Mouse (Mus musculus) small intestine, adult 2 months (tissue): ENCODE results near the gene Zpr1.

Experiments
- CTCF ChIP-seq: fragments of 200-500 bp; IDR thresholded peaks from 2 replicates; pipeline ENCODE4 v1.5.1; 2012; ENCODE audit warnings: low read depth, mild to moderate bottlenecking, control low read depth, inconsistent platforms, low read length, moderate library complexity, mixed read lengths; ENCODE audit not compliant: insufficient replicate concordance, insufficient read length; ENCODE audit errors: extremely low read depth
- POLR2A ChIP-seq: fragments of 200-500 bp; IDR thresholded peaks from 2 replicates; pipeline ENCODE4 v1.6.1; 2012; ENCODE audit warnings: low read depth, mild to moderate bottlenecking, control low read depth, inconsistent platforms, low read length, moderate library complexity

GRCm38 (mm10) chr9:46268343-46268873, 4.5 kb upstream of the Zpr1 start, which contains the start of gene Apoa5:
- TF ChIP-seq CTCF (no peak), POLR2A (no peak)
